Mouse (Mus musculus): Measurements from ENCODE around the gene Dtnb.

DNA sequence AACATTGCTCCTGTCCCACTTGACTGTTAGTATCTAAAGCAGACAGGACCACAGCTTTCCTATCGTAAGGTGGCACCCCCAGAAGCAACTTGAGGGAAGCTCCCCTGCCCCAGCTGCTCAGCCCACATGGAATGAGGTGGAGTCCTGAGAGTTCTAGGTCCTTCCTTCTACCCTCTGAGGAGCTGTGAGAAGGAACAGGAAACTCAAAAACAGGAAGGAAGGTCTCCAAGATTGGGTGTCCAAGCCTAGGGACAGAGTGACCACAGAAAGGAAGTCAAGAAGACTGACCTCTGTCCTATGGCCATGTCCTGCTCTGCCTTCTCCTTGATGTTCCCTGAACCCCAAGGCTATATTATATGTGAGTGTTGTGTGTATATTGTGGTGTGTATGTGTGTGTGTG is 227.4 kb downstream of the Dtnb start:
- TF ChIP-seq GATA1 (IDR thresholded peaks at IDR 0.05; ENCODE audit: borderline replicate concordance, low read length), result no peak
- no peak for TF ChIP-seq FLI1 (IDR thresholded peaks at IDR 0.05; ENCODE audit: low read length)

All from megakaryocyte, embryonic 14.5 days (primary cell).